Mouse (Mus musculus) cerebellum, postnatal 36 days (tissue): ENCODE measurements at regions not wholly inside any gene's neighbourhood (a gene's known extent, or its start where the extent isn't known, plus 50 kb on each side); places are given as distances from the start of the nearest gene placed in this dataset.

ENCODE experiments used
- DNase-seq, 2 experiments: peaks; one replicate each; pipeline ENCODE4 v3.0.0; 2021 to 2022; ENCODE audit warnings: mixed read lengths in 2 of 2

DNA sequence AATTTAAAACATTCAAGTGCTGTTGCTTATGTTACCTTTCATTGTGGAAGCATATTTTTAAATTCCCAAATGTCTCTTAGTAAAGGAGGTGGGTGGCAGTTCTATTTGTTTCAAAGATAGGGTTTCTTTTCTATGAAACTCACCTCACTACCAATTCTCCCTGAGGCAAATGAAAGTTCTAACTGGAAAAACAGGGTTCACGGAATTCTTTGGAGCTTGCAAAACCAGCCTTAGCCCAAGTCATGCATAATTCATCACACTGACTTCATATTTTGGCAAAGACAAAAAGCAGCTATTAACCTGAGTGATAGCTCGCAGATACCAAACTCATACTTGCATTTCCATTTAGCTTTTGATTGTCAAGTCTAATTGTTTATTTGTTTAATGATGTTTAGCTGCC, 73.8 kb downstream of the Dio2 start:
- DNase-seq = no peak

DNA sequence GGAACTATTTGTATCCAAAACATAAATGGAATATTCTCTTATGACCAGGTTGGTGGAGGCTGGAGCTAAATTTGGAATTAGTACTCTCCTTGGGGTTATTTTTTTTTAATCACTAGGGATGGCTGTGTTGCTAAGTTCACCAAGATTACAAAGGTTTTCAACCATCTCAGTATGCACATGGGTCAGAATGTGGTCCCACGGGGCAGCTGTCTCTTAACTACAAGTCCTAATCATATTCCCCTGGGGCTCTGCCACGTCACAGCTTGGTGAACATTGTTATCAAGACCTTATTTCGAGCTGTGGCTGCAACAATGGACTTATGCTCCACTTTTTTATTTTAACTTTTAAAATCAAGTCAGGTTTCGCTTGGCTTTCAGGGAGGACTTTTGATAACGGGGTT, 92.8 kb downstream of the Dio2 start:
- no peak for DNase-seq

DNA sequence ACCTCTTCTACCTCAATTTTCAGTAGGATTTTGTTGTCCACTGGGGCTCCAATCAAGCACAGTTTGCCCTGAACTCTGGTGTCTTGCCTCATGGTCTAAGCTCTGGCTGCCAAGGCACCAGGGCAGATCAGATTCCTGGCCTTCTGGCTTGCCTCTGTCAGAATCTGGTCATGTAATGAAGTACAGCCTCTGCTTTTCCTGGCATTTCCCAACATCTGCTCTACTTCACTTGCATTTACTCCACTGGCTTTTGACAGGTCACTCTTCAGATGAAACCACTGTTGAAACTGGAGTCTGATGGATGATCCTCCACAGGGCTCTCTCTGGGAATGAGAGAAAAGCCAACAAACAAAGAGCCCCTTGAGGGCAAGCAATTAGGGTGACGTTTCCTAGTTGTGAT, 94.3 kb downstream of the Dio2 start:
- DNase-seq = no peak

DNA sequence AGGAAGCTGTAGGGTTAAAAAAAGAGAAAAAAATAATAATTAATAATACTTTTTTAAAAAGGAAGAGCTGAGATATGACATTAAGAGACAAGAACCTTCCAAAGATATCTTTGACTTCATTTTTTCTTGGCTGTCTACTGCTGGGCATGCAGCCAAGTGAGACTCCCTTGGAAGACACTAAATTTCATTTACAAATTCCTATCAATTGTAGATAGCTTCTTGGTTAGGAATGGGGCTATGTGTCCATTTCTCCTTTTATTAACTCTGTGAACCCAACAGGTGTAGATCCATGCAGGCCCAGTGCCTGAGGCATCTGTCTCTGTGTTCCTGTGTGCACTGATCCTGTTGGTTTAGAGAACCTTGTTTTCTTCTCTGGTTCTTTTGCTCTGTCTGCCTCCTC, 113.4 kb downstream of the Dio2 start:
- peak; percentile 30 to 45 for DNase-seq

GRCm38 (mm10) chr12:90623426-90623825, 114.8 kb downstream of the Dio2 start:
- peak; percentile 63 to 68 for DNase-seq

- DNase-seq = no peak
Measured at GRCm38 (mm10) chr12:90608810-90609209, 129.4 kb downstream of the Dio2 start.

- DNase-seq = peak; percentile 77 to 80
Measured at GRCm38 (mm10) chr12:90607894-90608293, 130.3 kb downstream of the Dio2 start.

- DNase-seq = no peak
Measured at GRCm38 (mm10) chr12:90580006-90580405, 158.2 kb downstream of the Dio2 start.

DNA sequence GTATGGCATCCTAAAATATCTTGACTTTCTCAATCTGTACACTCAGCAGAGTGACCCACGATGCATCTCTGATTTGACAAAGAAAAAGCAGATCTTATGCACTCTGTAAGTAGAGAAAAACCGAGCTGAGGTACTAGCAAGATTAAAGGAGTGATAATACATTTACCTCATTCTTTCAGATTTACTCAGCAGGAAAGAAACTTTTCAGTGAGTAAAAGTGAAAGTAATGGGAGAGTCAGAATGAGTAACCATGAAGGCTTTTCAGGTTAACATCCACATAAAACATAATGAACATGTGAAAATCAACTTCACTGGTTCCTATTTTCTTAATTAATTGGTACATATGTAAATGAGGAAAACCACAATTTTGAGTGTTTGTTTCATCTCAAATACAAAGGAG, 162.1 kb downstream of the Dio2 start:
- no peak for DNase-seq

- DNase-seq = no peak
Measured at GRCm38 (mm10) chr12:90571907-90572306, 166.3 kb downstream of the Dio2 start.

GRCm38 (mm10) chr12:90571506-90571905, 166.7 kb downstream of the Dio2 start:
- peak; percentile 57 to 59 for DNase-seq

GRCm38 (mm10) chr12:90566349-90566748, 171.9 kb downstream of the Dio2 start:
- peak; percentile 69 to 72 for DNase-seq

DNA sequence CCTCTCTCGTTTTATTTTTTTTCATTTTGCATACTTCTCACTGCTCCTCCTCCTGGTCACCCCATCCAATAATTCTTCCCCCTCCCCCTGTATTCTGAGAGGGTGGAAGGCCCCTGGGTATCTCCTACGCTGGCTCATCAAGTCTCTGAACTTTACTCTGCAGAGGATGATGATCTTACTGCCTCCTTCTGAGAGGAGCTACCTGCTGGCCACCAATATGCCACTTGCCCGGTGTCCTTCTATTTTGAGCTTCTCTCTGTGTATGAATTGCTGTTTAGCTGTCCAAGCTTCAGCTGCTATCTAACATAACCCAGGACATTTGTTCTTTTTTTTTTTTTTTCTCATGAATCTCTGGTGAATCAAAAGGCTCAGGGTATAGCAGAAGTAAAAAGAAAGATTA, 173.2 kb downstream of the Dio2 start:
- DNase-seq = peak; percentile 61 to 70

- peak in 1 of 2 experiments; percentile 25 for DNase-seq
Measured at GRCm38 (mm10) chr12:90564594-90564993, 173.6 kb downstream of the Dio2 start.

DNA sequence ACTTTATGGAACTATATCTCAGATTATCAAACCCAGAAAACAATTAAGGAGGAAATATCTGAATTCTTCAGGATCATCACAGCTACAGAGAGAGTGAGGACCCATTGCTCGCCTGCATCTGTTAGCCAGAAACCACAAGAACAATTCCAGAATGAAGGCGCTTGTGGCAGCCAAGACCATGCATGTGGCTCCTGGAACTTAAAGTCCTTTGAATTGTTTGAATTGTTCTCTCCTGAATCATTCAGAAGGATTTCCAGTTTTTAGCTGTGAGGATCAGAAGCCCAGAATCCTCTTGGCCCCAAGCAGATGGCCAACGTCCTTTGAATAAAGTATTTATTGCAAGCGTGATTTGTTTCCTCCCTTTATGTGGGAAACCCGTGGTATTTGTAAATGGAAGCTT, 195.9 kb downstream of the Dio2 start:
- DNase-seq = no peak
